Mouse (Mus musculus) megakaryocyte, embryonic 14.5 days (primary cell): ENCODE data around the gene C1qb.

Source experiments
- FLI1 ChIP-seq: IDR thresholded peaks from 2 replicates; pipeline ENCODE4 v1.6.1; 2012; ENCODE audit warnings: low read length, inconsistent platforms, mixed read lengths
- GATA1 ChIP-seq: IDR thresholded peaks from 3 replicates; pipeline ENCODE4 v1.6.1; 2012; ENCODE audit warnings: mixed read lengths, low read length, inconsistent platforms, borderline replicate concordance

GRCm38 (mm10) chr4:136916359-136917164 lies 30.6 kb upstream of the C1qb start:
- no peak for TF ChIP-seq GATA1
- TF ChIP-seq FLI1 = no peak
